Mouse (Mus musculus) ZHBTc4 (cell line): ENCODE measurements around the gene Amer3.
A peak's percentile ranks its signal among the peaks of the same experiment; 100 is the strongest.

Experiments
- DNase-seq: peaks from one replicate; pipeline ENCODE4 v3.0.0-alpha.2; 2011; ENCODE audit warnings: low read depth, low spot score

Gene Amer3

GRCm38 (mm10) chr1:34601323-34602047, 22.0 kb downstream of the Amer3 start:
- DNase-seq, result no peak

- DNase-seq, result peak; percentile 91
Measured at GRCm38 (mm10) chr1:34602363-34602762, 22.9 kb downstream of the Amer3 start.

- no peak for DNase-seq
Measured at GRCm38 (mm10) chr1:34613801-34614200, 34.3 kb downstream of the Amer3 start.

- peak; percentile 50 for DNase-seq
Measured at GRCm38 (mm10) chr1:34620116-34620515, 40.7 kb downstream of the Amer3 start.

GRCm38 (mm10) chr1:34620761-34621160, 41.3 kb downstream of the Amer3 start:
- peak; percentile 78 for DNase-seq

- DNase-seq, result peak; percentile 31
Measured at GRCm38 (mm10) chr1:34635711-34636110, 56.3 kb downstream of the Amer3 start.
